ENCODE assay signal across 18 mouse cellular contexts in the genomic region with DNA sequence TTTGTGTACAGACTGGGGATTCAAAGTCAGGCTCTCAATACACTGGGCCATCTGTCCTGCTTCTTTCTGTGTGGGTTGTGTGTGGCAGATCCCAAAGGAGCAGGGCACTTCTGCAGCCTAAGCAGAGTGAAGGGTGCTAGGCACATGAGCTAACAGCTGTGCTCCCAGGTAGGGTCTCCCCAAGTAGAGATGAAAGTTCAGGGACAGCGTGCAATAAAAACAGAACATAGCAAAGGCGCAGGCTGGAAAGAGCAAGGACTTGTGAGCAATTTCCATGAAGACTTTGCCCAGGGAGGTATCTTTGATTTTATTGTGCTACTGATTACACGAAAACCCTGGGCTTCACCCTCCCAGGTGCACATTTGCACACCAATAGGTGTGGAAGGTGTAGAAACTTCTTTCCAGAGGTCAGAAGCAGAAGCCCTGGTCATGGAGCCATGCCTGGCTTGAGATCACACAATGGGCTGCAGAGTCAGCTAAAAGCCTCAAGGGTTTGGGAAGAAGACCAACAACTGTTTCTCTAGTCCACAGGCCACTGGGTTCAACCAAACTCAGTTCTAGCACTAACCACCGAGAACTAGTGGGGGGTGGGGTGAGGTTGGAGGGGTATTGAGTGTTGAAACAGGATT. TPM values are rescaled to one million over a fixed set of nuclear protein-coding genes. Genes with fewer than 3 reads are reported as not detected.
DNase-seq lines count a peak whose midpoint lies in the region; ATAC-seq and TF ChIP-seq lines count a peak whose summit lies in the region.
"Had no signal": no experiment of that assay in that cellular context is flagged by ENCODE, and none has a peak within 500 bp of the region (broad histone marks: within the 10 kb centered on the region; RNA-seq: fewer than 3 reads in every experiment).

No protein-coding gene starts in this region.

- H3K27me3 ChIP-seq in liver, adult 2 months (ENCODE audit: control insufficient read depth, insufficient read depth, low read length) = no peaks in the 10 kb centered on the region
- H3K27me3 ChIP-seq in intestine, postnatal 0 days (replicated peaks; ENCODE audit: control insufficient read depth, insufficient read depth, low read length) = no peaks in the 10 kb centered on the region
- H3K27me3 ChIP-seq in small intestine, adult 2 months (ENCODE audit: control insufficient read depth, insufficient read depth, low read length) = no peaks in the 10 kb centered on the region
- no peaks in the 10 kb centered on the region for H3K27me3 ChIP-seq in heart, embryonic 12.5 days (replicated peaks)
- H3K27me3 ChIP-seq: forebrain, embryonic 12.5 days; hindbrain, embryonic 15.5 days; limb, embryonic 13.5 days had no signal

- no peak overlapping the region for H3K4me3 ChIP-seq in liver, adult 2 months (ENCODE audit: insufficient read depth, low read depth, low read length)
- no peak overlapping the region for H3K4me3 ChIP-seq in intestine, postnatal 0 days (ENCODE audit: low read depth, low read length)
- no peak overlapping the region for H3K4me3 ChIP-seq in small intestine, adult 2 months (ENCODE audit: low read depth, low read length)
- H3K4me3 ChIP-seq in heart, embryonic 12.5 days = no peak overlapping the region
- H3K4me3 ChIP-seq: forebrain, embryonic 12.5 days; hindbrain, embryonic 15.5 days; limb, embryonic 13.5 days had no signal

- peak; percentile 66 for DNase-seq in liver, adult 2 months (ENCODE audit: extremely low read depth, low read depth, low spot score)
- no peak for DNase-seq in liver
- peak; percentile 26 for DNase-seq in brain, adult 2 months (ENCODE audit: low read depth, low spot score)
- no peak for DNase-seq in layer of hippocampus, postnatal 36 days
- DNase-seq in urinary bladder, postnatal 36 days (ENCODE audit: low spot score in 2 of 2) = no peak
- DNase-seq: cerebellum, postnatal 25 days; lung, adult 2 months; thymus, postnatal 25 days had no signal

- no peak for TF ChIP-seq POLR2A in liver, adult 2 months (IDR thresholded peaks at IDR 0.05; ENCODE audit: extremely low read depth, insufficient read depth, low read length)
- TF ChIP-seq POLR2A in small intestine, adult 2 months (IDR thresholded peaks at IDR 0.05; ENCODE audit: low read depth, low read length) = no peak

- H3K9ac ChIP-seq in liver, adult 2 months (ENCODE audit: low read depth, low read length) = peak overlapping the region; percentile 18; the same call in 1 of the 2 replicates
- no peak overlapping the region for H3K9ac ChIP-seq in intestine, postnatal 0 days (ENCODE audit: low read depth, low read length)
- H3K9ac ChIP-seq in heart, embryonic 12.5 days = no peak overlapping the region
- H3K9ac ChIP-seq: forebrain, embryonic 12.5 days; hindbrain, embryonic 15.5 days; limb, embryonic 13.5 days had no signal

- H3K27ac ChIP-seq in liver, adult 2 months (replicated peaks; ENCODE audit: insufficient read depth, low read depth, low read length) = peak overlapping the region; percentile 96
- peak overlapping the region; percentile 83 for H3K27ac ChIP-seq in intestine, postnatal 0 days (ENCODE audit: low read depth, low read length)
- H3K27ac ChIP-seq in small intestine, adult 2 months (ENCODE audit: insufficient read depth, low read depth, low read length) = peak overlapping the region; percentile 86
- H3K27ac ChIP-seq in heart, embryonic 12.5 days (ENCODE audit: poor library complexity, severe bottlenecking) = no peak overlapping the region
- H3K27ac ChIP-seq: forebrain, embryonic 12.5 days; hindbrain, embryonic 15.5 days; limb, embryonic 13.5 days had no signal

- H3K79me2 ChIP-seq in liver, adult 2 months (ENCODE audit: control insufficient read depth, insufficient read depth, low read length) = no peaks in the 10 kb centered on the region

- peaks cover 8% of the 10 kb centered on the region; the same call in 1 of the 2 replicates for H3K9me3 ChIP-seq in intestine, postnatal 0 days (ENCODE audit: control insufficient read depth)
- peaks cover 11% of the 10 kb centered on the region for H3K9me3 ChIP-seq in heart, embryonic 12.5 days (replicated peaks)
- H3K9me3 ChIP-seq: hindbrain, embryonic 15.5 days had no signal

- TF ChIP-seq CTCF in liver, adult 2 months (IDR thresholded peaks at IDR 0.05; ENCODE audit: low read depth, low read length) = no peak
- TF ChIP-seq CTCF in intestine, postnatal 0 days (IDR thresholded peaks at IDR 0.05; ENCODE audit: low read depth) = no peak
- no peak for TF ChIP-seq CTCF in small intestine, adult 2 months (IDR thresholded peaks at IDR 0.05; ENCODE audit: extremely low read depth, insufficient read length, insufficient replicate concordance, low read depth, low read length)

- WGBS in liver, adult 2 months = 27% methylated on average over 4 of the region's 4 CpGs
- 43% methylated on average over 4 of the region's 4 CpGs for WGBS in intestine, postnatal 0 days
- 28% methylated on average over 4 of the region's 4 CpGs for WGBS in small intestine, adult 2 months
- WGBS in heart, embryonic 12.5 days = 81% methylated on average over 4 of the region's 4 CpGs

- peak; percentile 78 for ATAC-seq in intestine, postnatal 0 days
- no peak for ATAC-seq in heart, embryonic 12.5 days (ENCODE audit: insufficient number of reproducible peaks, low FRiP score)
- ATAC-seq: midbrain, embryonic 16.5 days had no signal

- peaks cover 28% of the 10 kb centered on the region for H3K4me1 ChIP-seq in liver, adult 2 months (ENCODE audit: control insufficient read depth, insufficient read depth, low read length)
- H3K4me1 ChIP-seq in intestine, postnatal 0 days (replicated peaks; ENCODE audit: control insufficient read depth, insufficient read depth, low read length) = peaks cover 15% of the 10 kb centered on the region
- peaks cover 23% of the 10 kb centered on the region; the same call in 1 of the 2 replicates for H3K4me1 ChIP-seq in small intestine, adult 2 months (ENCODE audit: control insufficient read depth, insufficient read depth, insufficient read length, low read length)
- H3K4me1 ChIP-seq in heart, embryonic 12.5 days (replicated peaks) = no peaks in the 10 kb centered on the region

- H3K4me2 ChIP-seq in intestine, postnatal 0 days (replicated peaks; ENCODE audit: low read depth) = no peak overlapping the region
- no peak overlapping the region for H3K4me2 ChIP-seq in heart, embryonic 12.5 days
- H3K4me2 ChIP-seq: forebrain, embryonic 12.5 days; heart, embryonic 11.5 days; hindbrain, embryonic 15.5 days; limb, embryonic 13.5 days had no signal

- no peaks in the 10 kb centered on the region for H3K36me3 ChIP-seq in liver, adult 2 months (ENCODE audit: control insufficient read depth, insufficient read depth, low read length)
- no peaks in the 10 kb centered on the region for H3K36me3 ChIP-seq in intestine, postnatal 0 days (ENCODE audit: control insufficient read depth, insufficient read depth)
- H3K36me3 ChIP-seq in small intestine, adult 2 months (ENCODE audit: control insufficient read depth, insufficient read depth, low read length) = no peaks in the 10 kb centered on the region
- no peaks in the 10 kb centered on the region for H3K36me3 ChIP-seq in heart, embryonic 12.5 days
- H3K36me3 ChIP-seq: forebrain, embryonic 12.5 days; hindbrain, embryonic 15.5 days; limb, embryonic 13.5 days had no signal

RNA-seq across cellular contexts. Expression of a gene that starts 13.8 kb away (rescaled TPM):
- total RNA-seq in liver, adult 2 months (2014; rRNA removed) = not detected in 2 replicates
- not detected in 2 replicates for polyA plus RNA-seq in liver, adult 2 months (2012; rRNA removed)
- polyA plus RNA-seq in intestine, postnatal 0 days (2015; fragmentation: Nextera tagmentation; extraction: Ambion mirVana) = 1.5 and 2.1 TPM in 2 replicates
- 0.32 and 0.71 TPM in 2 replicates for polyA plus RNA-seq in small intestine, adult 2 months (2012; rRNA removed)
- polyA plus RNA-seq in heart, embryonic 12.5 days (2016; fragmentation: Nextera tagmentation; extraction: Ambion mirVana) = not detected in 2 replicates
- total RNA-seq in layer of hippocampus, postnatal 36 days (2021) = 10 to 100 TPM; 22.7 to 25.0 TPM
- total RNA-seq: heart, postnatal 25 days; megakaryocyte, adult 5-6 weeks had no signal
- polyA plus RNA-seq: heart, embryonic 11.5 days had no signal

RNA-seq across cellular contexts. Expression of a gene that starts 58.5 kb away (rescaled TPM):
- total RNA-seq in liver, adult 2 months (2014; rRNA removed) = 1.0 and 3.1 TPM in 2 replicates
- 5.0 and 5.6 TPM in 2 replicates for polyA plus RNA-seq in liver, adult 2 months (2012; rRNA removed)
- polyA plus RNA-seq in intestine, postnatal 0 days (2015; fragmentation: Nextera tagmentation; extraction: Ambion mirVana) = 9.0 and 10.3 TPM in 2 replicates
- polyA plus RNA-seq in small intestine, adult 2 months (2012; rRNA removed) = 16.8 and 34.5 TPM in 2 replicates
- polyA plus RNA-seq in heart, embryonic 12.5 days (2016; fragmentation: Nextera tagmentation; extraction: Ambion mirVana) = 19.4 TPM in 2 replicates
- 100 to 1,000 TPM in 1 of 2 experiments, 10 to 100 TPM in 1; 96.1 to 121 TPM for total RNA-seq in layer of hippocampus, postnatal 36 days (2021)

Comparison
In these comparisons a context has a peak if more than half of its experiments do, and no peak if none do; other contexts are left out.
1. DNase-seq: peak in liver, adult 2 months (single experiment) and brain, adult 2 months (single experiment); none in liver (single experiment), layer of hippocampus, postnatal 36 days (0 of 2) and urinary bladder, postnatal 36 days (0 of 2).